Mouse (Mus musculus): ENCODE results near the gene Iqcb1.

DNA sequence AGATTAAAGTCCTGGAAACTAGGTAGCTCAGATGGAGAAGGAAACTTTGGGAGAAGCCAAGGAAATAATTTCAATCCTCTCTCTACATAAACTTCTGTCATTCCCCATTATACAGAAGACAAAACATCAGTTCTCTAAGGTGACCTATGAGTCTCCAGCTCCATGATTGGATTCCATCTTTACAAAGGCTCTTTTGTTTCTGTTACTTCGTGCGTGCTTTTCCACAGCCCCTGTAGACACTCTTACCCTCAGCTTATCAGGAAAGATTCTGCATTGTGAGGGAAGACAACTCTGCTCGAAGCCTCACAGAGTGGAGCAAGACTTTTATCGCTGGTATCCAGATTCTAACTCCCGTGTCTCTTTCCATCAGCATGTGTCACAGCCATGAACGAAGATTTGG is 8.2 kb upstream of the Iqcb1 start:
- no peak for TF ChIP-seq CTCF (IDR thresholded peaks at IDR 0.05; ENCODE audit: control insufficient read depth, insufficient read depth, low read length)
- no peak for TF ChIP-seq POLR2A (IDR thresholded peaks at IDR 0.05; ENCODE audit: borderline replicate concordance, control insufficient read depth, low read depth, low read length)
